Mouse (Mus musculus) forebrain, postnatal 0 days (tissue): ENCODE measurements around the gene Fuom. TPM values are rescaled to one million over a fixed set of nuclear protein-coding genes. Genes with fewer than 3 reads are reported as not detected.
A peak's percentile ranks its signal among the peaks of the same experiment; 100 is the strongest.
"Not testable (repeated sequence)": the region's sequence is repeated elsewhere in the genome, so short reads cannot be mapped to it uniquely, and the experiment has no call there.

ENCODE experiments used
- ATAC-seq: fragments of 200-750 bp; cut with Nextera tagmentation; 2 replicates; pipeline ENCODE4 v1.8.0; 2017; ENCODE audit warnings: mild to moderate bottlenecking, moderate library complexity
- DNase-seq: peaks from one replicate; pipeline ENCODE4 v3.0.0-alpha.2; 2015
- H3K27ac ChIP-seq: fragments of 300-500 bp; sonication (generic); 2 replicates; pipeline ENCODE4 v1.5.1; 2014; ENCODE audit warnings: low read depth, mild to moderate bottlenecking, antibody characterized with exemption, low read length, moderate library complexity, mixed read lengths
- H3K27me3 ChIP-seq: fragments of 300-500 bp; sonication (generic); 2 replicates; pipeline ENCODE4 v1.6.1; 2014; ENCODE audit warnings: mild to moderate bottlenecking, low read length, mixed read lengths; ENCODE audit not compliant: insufficient read depth
- H3K36me3 ChIP-seq: fragments of 300-500 bp; sonication (generic); 2 replicates; pipeline ENCODE4 v1.6.1; 2014; ENCODE audit warnings: mild to moderate bottlenecking, moderate library complexity; ENCODE audit not compliant: insufficient read depth
- H3K4me1 ChIP-seq: fragments of 300-500 bp; sonication (generic); 2 replicates; pipeline ENCODE4 v1.6.1; 2014; ENCODE audit warnings: antibody characterized with exemption; ENCODE audit not compliant: insufficient read depth
- H3K4me2 ChIP-seq: fragments of 300-500 bp; sonication (generic); 2 replicates; pipeline ENCODE4 v1.6.1; 2014; ENCODE audit warnings: low read depth, mild to moderate bottlenecking, moderate library complexity
- H3K4me3 ChIP-seq: fragments of 300-500 bp; sonication (generic); 2 replicates; pipeline ENCODE4 v1.5.1; 2014; ENCODE audit warnings: low read depth, low read length, mixed read lengths
- H3K9ac ChIP-seq: fragments of 300-500 bp; sonication (generic); 2 replicates; pipeline ENCODE4 v1.6.1; 2014; ENCODE audit warnings: mild to moderate bottlenecking
- H3K9me3 ChIP-seq: fragments of 300-500 bp; sonication (generic); 2 replicates; pipeline ENCODE4 v1.6.1; 2016; ENCODE audit warnings: low read length
- CTCF ChIP-seq: sonication (generic); IDR thresholded peaks from 2 replicates; pipeline ENCODE4 v1.5.1; 2016; ENCODE audit warnings: antibody characterized with exemption, control low read depth, low read depth
- WGBS: fragments of 180-500 bp; shearing (Covaris S2); extraction: QIAGEN DNeasy Blood & Tissue Kit; methylation state at CpG from one replicate; pipeline ENCODE4 v1.1.7; 2014; 5-methylcytosine and 5-hydroxymethylcytosine counted together
- polyA plus RNA-seq: library from polyadenylated mRNA; unstranded; fragments of >200 nt; fragmentation: Nextera tagmentation; extraction: Ambion mirVana; gene quantifications from 2 replicates; pipeline ENCODE4 v1.2.1, GENCODE M21; 2015
- total RNA-seq: library from RNA; depleted of rRNA; stranded (reverse); fragments of >200 nt; gene quantifications from 2 replicates; pipeline ENCODE4 v1.2.3, GENCODE M21; 2014; rRNA removed

The Fuom gene
- total RNA-seq: 15.7 and 23.0 TPM in 2 replicates
- polyA plus RNA-seq: 26.9 and 28.4 TPM in 2 replicates

GRCm38 (mm10) chr7:140101993-140102860, at the start of gene Fuom:
Fuom (minus strand) TSS chr7:140102441.
- 1% methylated on average over 30 of the region's 30 CpGs for WGBS
- H3K27ac ChIP-seq: no peak within 1 kb of the TSS
- peak; percentile 74 for DNase-seq

DNA sequence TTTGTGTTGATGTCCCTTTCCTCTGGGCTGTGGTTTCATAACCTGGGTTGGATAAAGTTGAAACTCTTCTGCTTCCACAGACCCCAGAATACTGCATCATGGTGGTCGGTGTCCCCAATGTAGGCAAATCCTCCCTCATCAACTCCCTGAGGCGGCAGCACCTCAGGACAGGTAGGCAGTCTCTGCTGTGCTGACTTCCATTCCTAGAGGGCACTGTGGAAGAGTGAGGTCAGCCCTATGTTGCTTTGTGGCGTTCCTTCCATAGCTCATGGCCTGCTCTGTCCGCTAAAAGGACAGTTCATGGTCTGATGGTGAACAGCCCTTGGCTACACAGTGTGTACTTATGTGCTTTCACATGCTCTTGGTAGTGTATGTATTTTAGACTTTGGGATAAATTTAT, 42.3 kb upstream of the Fuom start:
- Histone ChIP-seq H3K27me3 (no peaks in the 10 kb centered on the region), H3K36me3 (peaks cover 6% of the 10 kb centered on the region; the same call in 1 of the 2 replicates), H3K27ac (no peak overlapping the region), H3K4me2 (no peak overlapping the region), H3K4me3 (no peak overlapping the region), H3K4me1 (no peaks in the 10 kb centered on the region), H3K9me3 (no peaks in the 10 kb centered on the region), H3K9ac (no peak overlapping the region)
- 87% methylated on average over 4 of the region's 4 CpGs for WGBS
- no peak for DNase-seq
- ATAC-seq: no peak
- no peak for TF ChIP-seq CTCF

More at GRCm38 (mm10) chr7:140101993-140102860, at the start of gene Fuom:
- Histone ChIP-seq H3K27me3 (no peaks in the 10 kb centered on the region), H3K9ac (peak within 1 kb of the TSS; percentile 49), H3K4me2 (peak within 1 kb of the TSS; percentile 56), H3K9me3 (no peaks in the 10 kb centered on the region), H3K4me3 (peak within 1 kb of the TSS; percentile 34), H3K4me1 (no peaks in the 10 kb centered on the region), H3K36me3 (peaks cover 13% of the 10 kb centered on the region; the same call in 1 of the 2 replicates)
- ATAC-seq: peak; percentile 92
- no peak for TF ChIP-seq CTCF

GRCm38 (mm10) chr7:140141350-140141749, 39.1 kb upstream of the Fuom start:
- H3K4me1 ChIP-seq: peaks cover 4% of the 10 kb centered on the region; the same call in 1 of the 2 replicates
- ATAC-seq (no peak), DNase-seq (peak; percentile 50)
- 6% methylated on average over 14 of the region's 14 CpGs for WGBS
- no peaks in the 10 kb centered on the region for H3K36me3 ChIP-seq
- H3K27me3 ChIP-seq: no peaks in the 10 kb centered on the region
- H3K9ac ChIP-seq: no peak overlapping the region
- H3K4me2 ChIP-seq: no peak overlapping the region
- peak; percentile 67 for TF ChIP-seq CTCF
- no peaks in the 10 kb centered on the region for H3K9me3 ChIP-seq
- H3K4me3 ChIP-seq: no peak overlapping the region
- no peak overlapping the region for H3K27ac ChIP-seq

DNA sequence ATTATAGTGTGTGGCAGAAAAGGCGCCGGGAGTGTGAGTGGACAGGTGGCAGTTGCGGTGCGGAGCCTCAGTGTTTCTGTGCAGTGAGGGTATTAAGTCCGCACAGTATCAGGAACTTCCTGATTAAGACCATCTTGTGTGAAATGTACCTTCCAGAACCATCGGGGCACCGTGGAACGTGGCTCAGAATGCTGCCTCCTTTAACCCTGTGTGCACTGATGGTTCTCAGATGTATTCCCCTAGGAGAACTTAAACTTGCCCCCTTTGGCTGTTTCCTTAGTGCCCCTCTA, 35.7 kb upstream of the Fuom start:
- peak overlapping the region; percentile 81 for H3K9ac ChIP-seq
- H3K9me3 ChIP-seq: no peaks in the 10 kb centered on the region
- peaks cover 4% of the 10 kb centered on the region; the same call in 1 of the 2 replicates for H3K4me1 ChIP-seq
- 3% methylated on average over 8 of the region's 8 CpGs for WGBS
- peak overlapping the region; percentile 79 for H3K4me2 ChIP-seq
- no peak for DNase-seq
- no peaks in the 10 kb centered on the region for H3K27me3 ChIP-seq
- no peak for TF ChIP-seq CTCF
- H3K4me3 ChIP-seq: peak overlapping the region; percentile 70
- ATAC-seq: no peak
- no peaks in the 10 kb centered on the region for H3K36me3 ChIP-seq
- peak overlapping the region; percentile 89 for H3K27ac ChIP-seq

- Histone ChIP-seq H3K9ac (peak within 1 kb of the TSS; percentile 81), H3K36me3 (no peaks in the 10 kb centered on the region), H3K27me3 (no peaks in the 10 kb centered on the region), H3K4me3 (peak within 1 kb of the TSS; percentile 70), H3K27ac (peak within 1 kb of the TSS; percentile 89), H3K9me3 (no peaks in the 10 kb centered on the region), H3K4me1 (peaks cover 4% of the 10 kb centered on the region; the same call in 1 of the 2 replicates), H3K4me2 (peak within 1 kb of the TSS; percentile 79)
- DNase-seq: peak; percentile 98
- peak; percentile 99 for ATAC-seq
- WGBS: 2% methylated on average over 39 of the region's 39 CpGs
- no peak for TF ChIP-seq CTCF
Observed at GRCm38 (mm10) chr7:140137135-140138020, 35.1 kb upstream of the Fuom start, which contains the start of gene Mtg1. Mtg1 (plus strand) TSS chr7:140137564.

DNA sequence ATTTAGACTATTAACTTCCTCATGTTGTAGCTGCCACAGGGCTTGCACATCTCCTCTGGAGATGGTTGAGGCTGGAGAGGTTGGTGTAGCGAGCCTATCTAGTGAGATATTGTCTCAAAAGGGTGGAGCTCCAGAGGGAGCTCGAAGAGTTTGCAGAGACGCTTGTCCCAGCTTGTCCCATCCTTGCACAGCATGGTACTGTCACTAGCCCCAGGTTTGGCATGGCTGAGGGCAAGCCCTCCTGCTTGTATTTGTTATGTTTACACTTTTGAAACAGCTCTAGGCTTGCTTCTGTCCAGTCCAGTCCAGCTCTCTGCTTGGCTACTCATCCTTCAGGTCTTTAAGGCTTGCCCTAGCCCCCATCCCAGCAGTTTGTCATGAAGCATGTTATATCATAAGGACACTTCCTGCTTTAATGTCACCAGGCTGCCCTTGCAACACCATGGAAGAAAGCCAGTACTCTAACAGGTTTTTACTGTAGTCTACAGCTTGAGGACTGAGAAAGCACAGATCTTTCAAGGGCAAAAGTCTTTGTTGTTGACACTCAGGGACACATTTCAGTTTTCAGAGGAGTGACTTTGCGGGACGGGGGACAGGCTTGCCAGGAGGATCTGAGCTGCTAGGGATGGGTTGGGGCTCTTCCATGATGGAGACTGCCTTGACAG, 33.0 kb upstream of the Fuom start:
- TF ChIP-seq CTCF: no peak
- Histone ChIP-seq H3K9me3 (no peaks in the 10 kb centered on the region), H3K27me3 (no peaks in the 10 kb centered on the region), H3K4me3 (no peak overlapping the region), H3K27ac (no peak overlapping the region), H3K9ac (no peak overlapping the region), H3K4me2 (no peak overlapping the region), H3K4me1 (peaks cover 4% of the 10 kb centered on the region; the same call in 1 of the 2 replicates), H3K36me3 (no peaks in the 10 kb centered on the region)
- 88% methylated on average over 5 of the region's 5 CpGs for WGBS
- DNase-seq (no peak), ATAC-seq (no peak)

GRCm38 (mm10) chr7:140134033-140134432, 31.8 kb upstream of the Fuom start:
- WGBS: 93% methylated on average over 5 of the region's 7 CpGs

DNA sequence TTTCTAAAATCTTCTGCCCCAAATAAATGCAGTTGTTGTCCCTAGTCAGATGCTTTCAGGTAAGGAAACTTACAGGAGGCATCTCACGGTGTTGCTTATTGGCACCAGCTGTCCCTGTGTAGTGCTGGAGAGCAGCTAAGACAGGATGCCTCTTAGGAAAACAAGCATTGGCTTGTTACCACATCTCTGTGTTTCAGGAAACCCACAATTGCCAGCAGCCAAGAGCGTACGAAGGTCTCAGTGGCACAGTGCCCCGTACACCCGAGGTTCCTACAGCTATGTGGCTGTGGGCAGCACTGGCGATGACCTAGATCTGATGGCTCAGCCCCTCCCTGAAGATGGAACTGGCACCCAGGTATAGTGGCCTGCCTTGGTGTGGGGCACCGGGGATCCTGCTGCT, 29.9 kb upstream of the Fuom start:
- WGBS: 91% methylated on average over 7 of the region's 7 CpGs
- not testable (repeated sequence) for H3K4me1 ChIP-seq, H3K27me3 ChIP-seq, ATAC-seq, H3K4me2 ChIP-seq, H3K27ac ChIP-seq, H3K36me3 ChIP-seq, H3K4me3 ChIP-seq, DNase-seq, H3K9ac ChIP-seq, H3K9me3 ChIP-seq

More at GRCm38 (mm10) chr7:140134033-140134432, 31.8 kb upstream of the Fuom start:
- H3K27me3 ChIP-seq, H3K4me2 ChIP-seq, H3K4me3 ChIP-seq, DNase-seq, H3K4me1 ChIP-seq, H3K36me3 ChIP-seq, H3K27ac ChIP-seq, H3K9me3 ChIP-seq, H3K9ac ChIP-seq, ATAC-seq: not testable (repeated sequence)
